Mouse (Mus musculus) olfactory bulb, adult 2 months (tissue): ENCODE measurements around the gene Tbc1d2b.

ENCODE experiments used
- CTCF ChIP-seq: fragments of 200-500 bp; IDR thresholded peaks from 2 replicates; pipeline ENCODE4 v1.5.1; 2012; ENCODE audit warnings: low read depth, mild to moderate bottlenecking, low read length, moderate library complexity; ENCODE audit not compliant: insufficient read depth
- POLR2A ChIP-seq: fragments of 200-500 bp; IDR thresholded peaks from 2 replicates; pipeline ENCODE4 v1.6.1; 2012; ENCODE audit warnings: mild to moderate bottlenecking, low read depth, low read length, moderate library complexity; ENCODE audit not compliant: insufficient read depth

- TF ChIP-seq CTCF: no peak
- TF ChIP-seq POLR2A: no peak
Measured at GRCm38 (mm10) chr9:90203233-90203632, 67.4 kb downstream of the Tbc1d2b start.
